Mouse (Mus musculus) liver, embryonic 14.5 days (tissue): Measurements from ENCODE around the gene Olfr1359.

Experiments used
- CTCF ChIP-seq: IDR thresholded peaks from 2 replicates; pipeline ENCODE4 v1.5.1; 2016; ENCODE audit warnings: antibody characterized with exemption, low read depth, control low read depth
- EP300 ChIP-seq: IDR thresholded peaks from 2 replicates; pipeline ENCODE4 v1.6.1; 2016; ENCODE audit warnings: antibody characterized with exemption, low read depth

GRCm38 (mm10) chr13:21714725-21715124 is 16.8 kb downstream of the Olfr1359 start:
- TF ChIP-seq CTCF = peak; percentile 88
- no peak; the same call in 1 of the 2 replicates for TF ChIP-seq EP300
